Mouse (Mus musculus) hindbrain, embryonic 10.5 days (tissue): Measurements from ENCODE around the gene Col4a4. TPM values are rescaled to one million over a fixed set of nuclear protein-coding genes. Genes with fewer than 3 reads are reported as not detected.
A peak's percentile ranks its signal among the peaks of the same experiment; 100 is the strongest.

Experiments
- DNase-seq: peaks from one replicate; pipeline ENCODE4 v3.0.0-alpha.2; 2017; ENCODE audit warnings: low spot score
- H3K27ac ChIP-seq: fragments of 300-500 bp; sonication (generic); 2 replicates; pipeline ENCODE4 v1.5.1; 2016; ENCODE audit warnings: mild to moderate bottlenecking, moderate library complexity
- H3K27me3 ChIP-seq: fragments of 300-500 bp; sonication (generic); 2 replicates; pipeline ENCODE4 v1.6.1; 2016; ENCODE audit warnings: mild to moderate bottlenecking; ENCODE audit not compliant: poor library complexity, insufficient read depth, severe bottlenecking
- H3K36me3 ChIP-seq: fragments of 300-500 bp; sonication (generic); 2 replicates; pipeline ENCODE4 v1.6.1; 2016; ENCODE audit warnings: mild to moderate bottlenecking, moderate library complexity
- H3K4me1 ChIP-seq: fragments of 300-500 bp; sonication (generic); replicated peaks from 2 replicates; pipeline ENCODE4 v1.6.1; 2016; ENCODE audit warnings: mild to moderate bottlenecking
- H3K4me3 ChIP-seq: fragments of 300-500 bp; sonication (generic); 2 replicates; pipeline ENCODE4 v1.5.1; 2016; ENCODE audit warnings: mild to moderate bottlenecking, moderate library complexity
- H3K9me3 ChIP-seq: fragments of 300-500 bp; sonication (generic); 2 replicates; pipeline ENCODE4 v1.6.1; 2016; ENCODE audit warnings: mild to moderate bottlenecking, moderate library complexity
- WGBS: fragments of 180-500 bp; shearing (Covaris S2); methylation state at CpG from one replicate; pipeline ENCODE4 v1.1.7; 2016; 5-methylcytosine and 5-hydroxymethylcytosine counted together
- polyA plus RNA-seq: library from polyadenylated mRNA; unstranded; fragments of >200 nt; fragmentation: Nextera tagmentation; extraction: Ambion mirVana; gene quantifications from 2 replicates; pipeline ENCODE4 v1.2.1, GENCODE M21; 2016

Col4a4 gene
- polyA plus RNA-seq, 1 experiment from 2014 or later: 0.18 TPM

GRCm38 (mm10) chr1:82459926-82460325 lies 126.7 kb downstream of the Col4a4 start:
- 88% methylated on average over 2 of the region's 2 CpGs for WGBS
- no peaks in the 10 kb centered on the region for H3K36me3 ChIP-seq
- no peak overlapping the region for H3K4me3 ChIP-seq
- 0 out of 2 replicates have a peak, but pooled peaks cover 2% of the 10 kb centered on the region for H3K4me1 ChIP-seq
- DNase-seq: no peak
- H3K27ac ChIP-seq: no peak overlapping the region
- H3K27me3 ChIP-seq: no peaks in the 10 kb centered on the region
- no peaks in the 10 kb centered on the region for H3K9me3 ChIP-seq

- no peak for DNase-seq
- no peak overlapping the region for H3K4me3 ChIP-seq
- H3K27me3 ChIP-seq: no peaks in the 10 kb centered on the region
- H3K36me3 ChIP-seq: no peaks in the 10 kb centered on the region
- no peak overlapping the region for H3K27ac ChIP-seq
- H3K4me1 ChIP-seq: 0 out of 2 replicates have a peak, but pooled peaks cover 2% of the 10 kb centered on the region
- 86% methylated on average over 4 of the region's 4 CpGs for WGBS
- no peaks in the 10 kb centered on the region for H3K9me3 ChIP-seq
These were observed 127.3 kb downstream of the Col4a4 start for GRCm38 (mm10) chr1:82459350-82459749.

GRCm38 (mm10) chr1:82454031-82454430 lies 132.6 kb downstream of the Col4a4 start:
- Histone ChIP-seq H3K36me3 (no peaks in the 10 kb centered on the region), H3K27me3 (no peaks in the 10 kb centered on the region), H3K9me3 (no peaks in the 10 kb centered on the region), H3K4me3 (no peak overlapping the region), H3K4me1 (0 out of 2 replicates have a peak, but pooled peaks cover 3% of the 10 kb centered on the region), H3K27ac (no peak overlapping the region)
- 93% methylated on average over 3 of the region's 3 CpGs for WGBS
- DNase-seq: no peak

- no peak overlapping the region for H3K4me3 ChIP-seq
- 47% methylated on average over 6 of the region's 6 CpGs for WGBS
- 0 out of 2 replicates have a peak, but pooled peaks cover 3% of the 10 kb centered on the region for H3K4me1 ChIP-seq
- DNase-seq: no peak
- no peaks in the 10 kb centered on the region for H3K36me3 ChIP-seq
- no peaks in the 10 kb centered on the region for H3K27me3 ChIP-seq
- no peak overlapping the region for H3K27ac ChIP-seq
- H3K9me3 ChIP-seq: no peaks in the 10 kb centered on the region
These were observed 134.6 kb downstream of the Col4a4 start for GRCm38 (mm10) chr1:82451927-82452651.

- DNase-seq: no peak
- H3K4me3 ChIP-seq: no peak overlapping the region
- no peaks in the 10 kb centered on the region for H3K9me3 ChIP-seq
- H3K27me3 ChIP-seq: no peaks in the 10 kb centered on the region
- H3K27ac ChIP-seq: no peak overlapping the region
- 0 out of 2 replicates have a peak, but pooled peaks cover 3% of the 10 kb centered on the region for H3K4me1 ChIP-seq
- H3K36me3 ChIP-seq: no peaks in the 10 kb centered on the region
- WGBS: 83% methylated on average over 4 of the region's 4 CpGs
These were observed 136.8 kb downstream of the Col4a4 start for GRCm38 (mm10) chr1:82449851-82450250.

- DNase-seq: no peak
- no peaks in the 10 kb centered on the region for H3K36me3 ChIP-seq
- no peaks in the 10 kb centered on the region for H3K27me3 ChIP-seq
- 91% methylated on average over 7 of the region's 7 CpGs for WGBS
- no peak overlapping the region for H3K27ac ChIP-seq
- H3K4me3 ChIP-seq: no peak overlapping the region
- no peaks in the 10 kb centered on the region for H3K9me3 ChIP-seq
- H3K4me1 ChIP-seq: 0 out of 2 replicates have a peak, but pooled peaks cover 4% of the 10 kb centered on the region
These were observed 140.6 kb downstream of the Col4a4 start for GRCm38 (mm10) chr1:82446049-82446448.

- Histone ChIP-seq H3K4me1 (0 out of 2 replicates have a peak, but pooled peaks cover 4% of the 10 kb centered on the region), H3K9me3 (no peaks in the 10 kb centered on the region), H3K4me3 (no peak overlapping the region), H3K27ac (no peak overlapping the region), H3K36me3 (no peaks in the 10 kb centered on the region), H3K27me3 (no peaks in the 10 kb centered on the region)
- WGBS: 81% methylated on average over 4 of the region's 4 CpGs
- no peak for DNase-seq
These were observed 143.1 kb downstream of the Col4a4 start for GRCm38 (mm10) chr1:82443517-82443916.

- Histone ChIP-seq H3K36me3 (no peaks in the 10 kb centered on the region), H3K27me3 (no peaks in the 10 kb centered on the region), H3K9me3 (no peaks in the 10 kb centered on the region), H3K27ac (no peak overlapping the region), H3K4me1 (0 out of 2 replicates have a peak, but pooled peaks cover 4% of the 10 kb centered on the region), H3K4me3 (no peak overlapping the region)
- 56% methylated on average over 1 of the region's 1 CpGs for WGBS
- no peak for DNase-seq
These were observed 146.5 kb downstream of the Col4a4 start for GRCm38 (mm10) chr1:82440123-82440522.

GRCm38 (mm10) chr1:82437273-82437672 lies 149.4 kb downstream of the Col4a4 start:
- Histone ChIP-seq H3K4me3 (no peak overlapping the region), H3K9me3 (no peaks in the 10 kb centered on the region), H3K36me3 (no peaks in the 10 kb centered on the region), H3K27me3 (no peaks in the 10 kb centered on the region), H3K27ac (no peak overlapping the region), H3K4me1 (peaks cover 7% of the 10 kb centered on the region; the same call in 1 of the 2 replicates)
- WGBS: 80% methylated on average over 3 of the region's 3 CpGs
- DNase-seq: no peak

GRCm38 (mm10) chr1:82433649-82434005 lies 153.0 kb downstream of the Col4a4 start:
- Histone ChIP-seq H3K4me3 (no peak overlapping the region), H3K36me3 (no peaks in the 10 kb centered on the region), H3K4me1 (peaks cover 7% of the 10 kb centered on the region; the same call in 1 of the 2 replicates), H3K27ac (peak overlapping the region; percentile 9; the same call in 1 of the 2 replicates), H3K9me3 (no peaks in the 10 kb centered on the region), H3K27me3 (no peaks in the 10 kb centered on the region)
- no peak for DNase-seq
- WGBS: 77% methylated on average over 5 of the region's 5 CpGs

- H3K4me1 ChIP-seq: peaks cover 7% of the 10 kb centered on the region; the same call in 1 of the 2 replicates
- H3K36me3 ChIP-seq: no peaks in the 10 kb centered on the region
- peak; percentile 61 for DNase-seq
- no peaks in the 10 kb centered on the region for H3K9me3 ChIP-seq
- H3K27ac ChIP-seq: no peak overlapping the region; the same call in 1 of the 2 replicates
- no peaks in the 10 kb centered on the region for H3K27me3 ChIP-seq
- 69% methylated on average over 15 of the region's 15 CpGs for WGBS
- no peak overlapping the region for H3K4me3 ChIP-seq
These were observed 153.6 kb downstream of the Col4a4 start for GRCm38 (mm10) chr1:82432919-82433648.

- Histone ChIP-seq H3K27ac (no peak overlapping the region), H3K27me3 (no peaks in the 10 kb centered on the region), H3K36me3 (no peaks in the 10 kb centered on the region), H3K4me3 (no peak overlapping the region), H3K4me1 (peaks cover 7% of the 10 kb centered on the region; the same call in 1 of the 2 replicates), H3K9me3 (no peaks in the 10 kb centered on the region)
- 87% methylated on average over 1 of the region's 1 CpGs for WGBS
- DNase-seq: no peak
These were observed 157.6 kb downstream of the Col4a4 start for GRCm38 (mm10) chr1:82429061-82429460.

- no peak overlapping the region for H3K27ac ChIP-seq
- no peaks in the 10 kb centered on the region for H3K36me3 ChIP-seq
- 93% methylated on average over 5 of the region's 5 CpGs for WGBS
- no peaks in the 10 kb centered on the region for H3K27me3 ChIP-seq
- no peak for DNase-seq
- peaks cover 1% of the 10 kb centered on the region; the same call in 1 of the 2 replicates for H3K4me1 ChIP-seq
- H3K4me3 ChIP-seq: no peak overlapping the region
- H3K9me3 ChIP-seq: no peaks in the 10 kb centered on the region
These were observed 158.9 kb downstream of the Col4a4 start for GRCm38 (mm10) chr1:82427729-82428128.
